Mouse (Mus musculus) splenic B cell, adult 2 months (primary cell): ENCODE results near the gene Dab1.

ENCODE experiments used
- DNase-seq: peaks from one replicate; pipeline ENCODE4 v3.0.0-alpha.2; 2011; ENCODE audit warnings: low read depth, low spot score
- H3K27me3 ChIP-seq: 2 replicates; pipeline ENCODE4 v1.6.1; 2012; ENCODE audit warnings: mild to moderate bottlenecking, low read length, moderate library complexity, mixed read lengths; ENCODE audit not compliant: control insufficient read depth, poor library complexity, insufficient read depth, severe bottlenecking
- H3K36me3 ChIP-seq: 2 replicates; pipeline ENCODE4 v1.6.1; 2012; ENCODE audit warnings: mild to moderate bottlenecking, low read length, moderate library complexity, mixed read lengths; ENCODE audit not compliant: control insufficient read depth, poor library complexity, insufficient read depth, severe bottlenecking

Dab1 gene

GRCm38 (mm10) chr4:104461106-104462011 lies 842.2 kb downstream of the Dab1 start:
- no peaks in the 10 kb centered on the region for H3K36me3 ChIP-seq
- H3K27me3 ChIP-seq: no peaks in the 10 kb centered on the region
- no peak for DNase-seq

GRCm38 (mm10) chr4:104462932-104463780 lies 844.0 kb downstream of the Dab1 start:
- DNase-seq: no peak
- Histone ChIP-seq H3K36me3 (no peaks in the 10 kb centered on the region), H3K27me3 (no peaks in the 10 kb centered on the region)

- H3K36me3 ChIP-seq: no peaks in the 10 kb centered on the region
- DNase-seq: no peak
- no peaks in the 10 kb centered on the region for H3K27me3 ChIP-seq
Observed at GRCm38 (mm10) chr4:104463781-104464170, 844.6 kb downstream of the Dab1 start.

- DNase-seq: no peak
- Histone ChIP-seq H3K36me3 (no peaks in the 10 kb centered on the region), H3K27me3 (no peaks in the 10 kb centered on the region)
Observed at GRCm38 (mm10) chr4:104465594-104465993, 846.4 kb downstream of the Dab1 start.

GRCm38 (mm10) chr4:104468666-104469065 lies 849.5 kb downstream of the Dab1 start:
- no peak for DNase-seq
- Histone ChIP-seq H3K27me3 (no peaks in the 10 kb centered on the region), H3K36me3 (no peaks in the 10 kb centered on the region)

- no peak for DNase-seq
- Histone ChIP-seq H3K36me3 (no peaks in the 10 kb centered on the region), H3K27me3 (no peaks in the 10 kb centered on the region)
Observed at GRCm38 (mm10) chr4:104472915-104473314, 853.8 kb downstream of the Dab1 start.

GRCm38 (mm10) chr4:104476841-104477240 lies 857.7 kb downstream of the Dab1 start:
- Histone ChIP-seq H3K27me3 (no peaks in the 10 kb centered on the region), H3K36me3 (no peaks in the 10 kb centered on the region)
- DNase-seq: no peak

- no peaks in the 10 kb centered on the region for H3K36me3 ChIP-seq
- H3K27me3 ChIP-seq: no peaks in the 10 kb centered on the region
Observed at GRCm38 (mm10) chr4:104483948-104484347, 864.8 kb downstream of the Dab1 start.

GRCm38 (mm10) chr4:104497221-104497620 lies 878.1 kb downstream of the Dab1 start:
- Histone ChIP-seq H3K36me3 (no peaks in the 10 kb centered on the region), H3K27me3 (no peaks in the 10 kb centered on the region)
- no peak for DNase-seq

More at GRCm38 (mm10) chr4:104483948-104484347, 864.8 kb downstream of the Dab1 start:
- DNase-seq: no peak

GRCm38 (mm10) chr4:104500112-104500511 lies 881.0 kb downstream of the Dab1 start:
- H3K36me3 ChIP-seq: no peaks in the 10 kb centered on the region
- no peaks in the 10 kb centered on the region for H3K27me3 ChIP-seq
- no peak for DNase-seq

GRCm38 (mm10) chr4:104500646-104501045 lies 881.5 kb downstream of the Dab1 start:
- DNase-seq: no peak
- H3K27me3 ChIP-seq: no peaks in the 10 kb centered on the region
- H3K36me3 ChIP-seq: no peaks in the 10 kb centered on the region

- DNase-seq: no peak
- no peaks in the 10 kb centered on the region for H3K36me3 ChIP-seq
Observed at GRCm38 (mm10) chr4:104501245-104501644, 882.1 kb downstream of the Dab1 start.

GRCm38 (mm10) chr4:104504916-104505315 lies 885.8 kb downstream of the Dab1 start:
- H3K27me3 ChIP-seq: no peaks in the 10 kb centered on the region
- DNase-seq: no peak
- H3K36me3 ChIP-seq: no peaks in the 10 kb centered on the region

More at GRCm38 (mm10) chr4:104501245-104501644, 882.1 kb downstream of the Dab1 start:
- H3K27me3 ChIP-seq: no peaks in the 10 kb centered on the region

GRCm38 (mm10) chr4:104509230-104509985 lies 890.2 kb downstream of the Dab1 start:
- no peak for DNase-seq
- Histone ChIP-seq H3K36me3 (no peaks in the 10 kb centered on the region), H3K27me3 (no peaks in the 10 kb centered on the region)
